Mouse (Mus musculus): ENCODE data around the gene Prkra.
"Not testable (repeated sequence)": the region's sequence is repeated elsewhere in the genome, so short reads cannot be mapped to it uniquely, and the experiment has no call there.

The Prkra gene

GRCm38 (mm10) chr2:76654646-76655045, 6.8 kb upstream of the Prkra start:
- DNase-seq = no peak

- DNase-seq = no peak
Measured at GRCm38 (mm10) chr2:76653070-76653469, 5.3 kb upstream of the Prkra start.

- no peak for DNase-seq
Measured at GRCm38 (mm10) chr2:76648666-76649141, 889 bp upstream of the Prkra start.

- no peak for DNase-seq
Measured at GRCm38 (mm10) chr2:76647441-76647869, 360 bp downstream of the Prkra start.

- DNase-seq = no peak
Measured at GRCm38 (mm10) chr2:76643801-76644200, 4.0 kb downstream of the Prkra start.

GRCm38 (mm10) chr2:76639637-76640036, 8.2 kb downstream of the Prkra start:
- DNase-seq = no peak

GRCm38 (mm10) chr2:76631600-76631999, 16.2 kb downstream of the Prkra start:
- no peak for DNase-seq

GRCm38 (mm10) chr2:76630293-76630692, 17.5 kb downstream of the Prkra start:
- no peak for DNase-seq

GRCm38 (mm10) chr2:76622316-76622715, 25.5 kb downstream of the Prkra start:
- DNase-seq = not testable (repeated sequence)

- DNase-seq = no peak
Measured at GRCm38 (mm10) chr2:76621724-76622123, 26.1 kb downstream of the Prkra start.

- DNase-seq = no peak
Measured at GRCm38 (mm10) chr2:76620188-76620587, 27.6 kb downstream of the Prkra start.

GRCm38 (mm10) chr2:76618078-76618477, 29.7 kb downstream of the Prkra start:
- no peak for DNase-seq

GRCm38 (mm10) chr2:76611996-76612395, 35.8 kb downstream of the Prkra start:
- DNase-seq = no peak

- DNase-seq = no peak
Measured at GRCm38 (mm10) chr2:76610326-76611104, 37.3 kb downstream of the Prkra start.

- no peak for DNase-seq
Measured at GRCm38 (mm10) chr2:76606704-76607103, 41.1 kb downstream of the Prkra start.

- no peak for DNase-seq
Measured at GRCm38 (mm10) chr2:76602256-76602655, 45.6 kb downstream of the Prkra start.

- DNase-seq = no peak
Measured at GRCm38 (mm10) chr2:76599214-76599613, 48.6 kb downstream of the Prkra start.

GRCm38 (mm10) chr2:76597521-76597920, 50.3 kb downstream of the Prkra start:
- no peak for DNase-seq

- no peak for DNase-seq
Measured at GRCm38 (mm10) chr2:76592401-76592924, 55.4 kb downstream of the Prkra start.

GRCm38 (mm10) chr2:76590221-76590620, 57.6 kb downstream of the Prkra start:
- DNase-seq = no peak

GRCm38 (mm10) chr2:76586906-76587305, 60.9 kb downstream of the Prkra start:
- DNase-seq = no peak

- no peak for DNase-seq
Measured at GRCm38 (mm10) chr2:76585090-76585489, 62.7 kb downstream of the Prkra start.

Measured in thymus, adult 18-20 months (tissue).